Mouse (Mus musculus) bone marrow macrophage, adult 2 months (primary cell): ENCODE results near the gene Saa4.

Experiments used
- CTCF ChIP-seq: IDR thresholded peaks from 2 replicates; pipeline ENCODE4 v1.5.1; 2012; ENCODE audit warnings: low read depth, mild to moderate bottlenecking, low read length, moderate library complexity
- POLR2A ChIP-seq: IDR thresholded peaks from 2 replicates; pipeline ENCODE4 v1.6.1; 2012; ENCODE audit warnings: mild to moderate bottlenecking, low read depth, low read length, borderline replicate concordance

DNA sequence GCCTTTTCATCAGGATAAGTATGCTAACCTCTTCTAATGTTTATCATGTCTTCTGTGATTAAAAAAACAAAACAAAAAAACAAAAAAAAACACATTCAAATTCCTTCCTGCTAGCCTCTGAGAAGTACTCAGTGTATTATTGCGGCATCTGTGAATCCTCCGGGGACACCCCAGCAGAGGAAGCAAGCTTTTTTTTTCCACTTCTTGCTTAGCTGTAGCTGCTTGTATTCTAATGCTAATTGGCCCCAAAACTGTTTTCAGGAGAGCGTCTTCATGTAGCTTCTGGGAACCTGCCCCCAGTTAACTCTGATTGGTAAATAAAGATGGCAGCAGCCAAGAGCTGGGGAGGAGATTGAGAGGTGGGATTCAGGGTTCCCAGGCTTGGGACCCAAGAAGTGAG lies 16.1 kb upstream of the Saa4 start:
- TF ChIP-seq CTCF = no peak
- no peak for TF ChIP-seq POLR2A
